Mouse (Mus musculus) Muller cell, postnatal 12 days (primary cell): ENCODE measurements around the gene Gm30302.

Experiments used
- DNase-seq: peaks from one replicate; pipeline ENCODE4 v3.0.0-alpha.2; 2015; ENCODE audit errors: inconsistent ontology term

Gene Gm30302

DNA sequence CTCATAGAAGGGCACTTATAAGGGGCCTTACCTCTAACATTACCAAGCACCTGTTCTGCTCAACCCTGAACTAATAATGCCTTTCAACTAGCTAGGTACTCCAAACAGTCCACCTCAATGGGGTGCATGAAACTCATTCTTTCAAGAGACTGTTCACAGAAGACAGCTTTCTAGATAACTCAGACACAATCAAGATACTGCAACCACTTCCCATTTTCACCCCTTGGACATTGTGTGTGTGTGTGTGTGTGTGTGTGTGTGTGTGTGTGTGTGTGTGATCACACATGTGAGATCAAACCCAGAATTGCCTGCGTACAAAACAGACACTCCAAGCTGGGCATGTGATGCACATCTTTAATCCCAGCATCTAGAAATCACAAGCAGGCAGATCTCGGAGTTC is 60.8 kb downstream of the Gm30302 start:
- DNase-seq, result no peak

DNA sequence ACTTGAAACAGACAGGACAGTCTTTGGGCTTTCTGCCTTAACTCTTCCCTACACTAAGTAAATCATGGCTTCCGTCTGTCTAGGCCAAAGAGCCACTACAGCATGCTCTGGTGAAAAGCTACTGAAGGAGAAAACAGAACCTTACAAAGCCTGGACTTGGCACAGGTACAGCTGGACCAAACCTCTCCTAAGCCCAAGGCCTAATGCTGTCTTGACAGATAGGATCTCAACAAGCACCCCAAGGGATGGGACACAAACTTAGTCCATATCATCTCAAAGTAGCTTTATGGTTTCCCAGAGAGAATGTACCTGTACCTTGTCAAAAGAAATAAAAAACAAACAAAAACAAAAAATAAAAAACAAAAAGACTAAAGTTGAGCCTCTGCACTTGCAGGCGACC is 62.4 kb downstream of the Gm30302 start:
- no peak for DNase-seq
